Mouse (Mus musculus) liver, embryonic 14.5 days (tissue): ENCODE data around the gene Renbp. TPM values are rescaled to one million over a fixed set of nuclear protein-coding genes. Genes with fewer than 3 reads are reported as not detected.
A peak's percentile ranks its signal among the peaks of the same experiment; 100 is the strongest.

Experiments
- ATAC-seq: fragments of 200-750 bp; cut with Nextera tagmentation; 2 replicates; pipeline ENCODE4 v1.8.0; 2017; ENCODE audit warnings: moderate number of reproducible peaks, mild to moderate bottlenecking, moderate library complexity; ENCODE audit not compliant: insufficient read depth
- DNase-seq, 3 experiments: peaks; one replicate each; pipeline ENCODE4 v3.0.0-alpha.2; 2012 to 2013; ENCODE audit warnings: low read depth in 3 of 3, low spot score in 3 of 3
- H3K27ac ChIP-seq: fragments of 300-500 bp; sonication (generic); 2 replicates; pipeline ENCODE4 v1.5.1; 2014; ENCODE audit warnings: moderate library complexity, mild to moderate bottlenecking, control low read depth, inconsistent platforms
- H3K27me3 ChIP-seq: fragments of 300-500 bp; sonication (generic); 2 replicates; pipeline ENCODE4 v1.6.1; 2014; ENCODE audit warnings: mild to moderate bottlenecking, low read length, moderate library complexity; ENCODE audit not compliant: control insufficient read depth, insufficient read depth
- H3K36me3 ChIP-seq: fragments of 300-500 bp; sonication (generic); replicated peaks from 2 replicates; pipeline ENCODE4 v1.6.1; 2014; ENCODE audit warnings: low read depth; ENCODE audit not compliant: control insufficient read depth, insufficient read depth
- H3K4me1 ChIP-seq, 2 experiments: fragments of 200-500 bp in 1 of 2; fragments of 300-500 bp in 1 of 2; sonication (generic) in 1 of 2; replicated peaks; 2 replicates each; pipeline ENCODE4 v1.6.1; 2012 to 2014; ENCODE audit warnings: antibody characterized with exemption in 1 of 2, inconsistent platforms in 1 of 2, low read length in 1 of 2; ENCODE audit not compliant: control insufficient read depth in 2 of 2, insufficient read depth in 2 of 2
- H3K4me2 ChIP-seq: fragments of 300-500 bp; sonication (generic); 2 replicates; pipeline ENCODE4 v1.6.1; 2014; ENCODE audit warnings: low read depth, mild to moderate bottlenecking, control low read depth, moderate library complexity
- H3K4me3 ChIP-seq, 2 experiments: fragments of 200-500 bp in 1 of 2; fragments of 300-500 bp in 1 of 2; sonication (generic) in 1 of 2; 2 replicates each; pipeline ENCODE4 v1.5.1; 2012 to 2014; ENCODE audit warnings: low read depth in 2 of 2, low read length in 2 of 2, mild to moderate bottlenecking in 2 of 2, control low read depth in 1 of 2, inconsistent platforms in 1 of 2, moderate library complexity in 1 of 2; ENCODE audit not compliant: insufficient read depth in 1 of 2
- H3K9ac ChIP-seq: fragments of 300-500 bp; sonication (generic); replicated peaks from 2 replicates; pipeline ENCODE4 v1.6.1; 2014; ENCODE audit warnings: mild to moderate bottlenecking, control low read depth, moderate library complexity
- H3K9me3 ChIP-seq: fragments of 300-500 bp; sonication (generic); 2 replicates; pipeline ENCODE4 v1.6.1; 2016; ENCODE audit warnings: low read length, mixed read lengths; ENCODE audit not compliant: control insufficient read depth
- CTCF ChIP-seq: IDR thresholded peaks from 2 replicates; pipeline ENCODE4 v1.5.1; 2016; ENCODE audit warnings: antibody characterized with exemption, low read depth, control low read depth
- EP300 ChIP-seq: IDR thresholded peaks from 2 replicates; pipeline ENCODE4 v1.6.1; 2016; ENCODE audit warnings: antibody characterized with exemption, low read depth
- WGBS: fragments of 180-500 bp; shearing (Covaris S2); extraction: QIAGEN DNeasy Blood & Tissue Kit; methylation state at CpG from one replicate; pipeline ENCODE4 v1.1.7; 2014; ENCODE audit not compliant: insufficient replicate concordance; 5-methylcytosine and 5-hydroxymethylcytosine counted together
- polyA plus RNA-seq, 2 experiments: library from polyadenylated mRNA; depleted of rRNA in 1 of 2; stranded (reverse) in 1 of 2; unstranded in 1 of 2; fragments of >200 nt; fragmentation: Nextera tagmentation in 1 of 2; extraction: Ambion mirVana in 1 of 2; gene quantifications; 2 replicates each; pipeline versions ENCODE4 v1.2.1 to v1.2.3; 2012 to 2014

Renbp gene
- polyA plus RNA-seq, 2 experiments: 10.4 to 13.7 TPM

- Histone ChIP-seq H3K27me3 (no peaks in the 10 kb centered on the region), H3K4me1 (peaks cover 2 to 25% of the 10 kb centered on the region in 2 experiments; a peak in 3 of 4 replicates), H3K36me3 (no peaks in the 10 kb centered on the region; the same call in 1 of the 2 replicates), H3K27ac (peak overlapping the region; percentile 72), H3K4me2 (peak overlapping the region; percentile 76), H3K9me3 (no peaks in the 10 kb centered on the region), H3K4me3 (peak overlapping the region; percentile 48 to 51), H3K9ac (peak overlapping the region; percentile 31)
- peak; percentile 95 for ATAC-seq
- TF ChIP-seq CTCF (peak; percentile 79), EP300 (no peak)
- DNase-seq: peak; percentile 92 to 93 (median 93)
- WGBS: 22% methylated on average over 31 of the region's 31 CpGs
Observed at GRCm38 (mm10) chrX:73914827-73915703, 15.6 kb downstream of the Renbp start.

- ATAC-seq (no peak), DNase-seq (no peak)
- Histone ChIP-seq H3K36me3 (no peaks in the 10 kb centered on the region), H3K4me3 (no peak overlapping the region; a peak in 1 of 4 replicates), H3K27ac (no peak overlapping the region), H3K27me3 (no peaks in the 10 kb centered on the region), H3K9me3 (no peaks in the 10 kb centered on the region), H3K4me1 (peaks cover 2 to 32% of the 10 kb centered on the region in 2 experiments; a peak in 3 of 4 replicates), H3K9ac (no peak overlapping the region; the same call in 1 of the 2 replicates), H3K4me2 (peak overlapping the region; percentile 69)
- 28% methylated on average over 2 of the region's 2 CpGs for WGBS
- TF ChIP-seq CTCF (no peak), EP300 (no peak)
Observed at GRCm38 (mm10) chrX:73911588-73911987, 19.1 kb downstream of the Renbp start.

- TF ChIP-seq EP300 (no peak), CTCF (no peak)
- Histone ChIP-seq H3K27ac (no peak overlapping the region; the same call in 1 of the 2 replicates), H3K4me3 (peak overlapping the region; percentile 45 to 49), H3K36me3 (no peaks in the 10 kb centered on the region), H3K9ac (peak overlapping the region; percentile 47), H3K27me3 (no peaks in the 10 kb centered on the region), H3K4me2 (peak overlapping the region; percentile 69), H3K4me1 (peaks cover 2 to 32% of the 10 kb centered on the region in 2 experiments; a peak in 3 of 4 replicates), H3K9me3 (no peaks in the 10 kb centered on the region)
- peak; percentile 38; the same call in 1 of the 2 replicates for ATAC-seq
- 5% methylated on average over 20 of the region's 26 CpGs for WGBS
- no peak for DNase-seq
Observed at GRCm38 (mm10) chrX:73911156-73911555, 19.5 kb downstream of the Renbp start.

GRCm38 (mm10) chrX:73910451-73910850, 20.2 kb downstream of the Renbp start:
- Histone ChIP-seq H3K9ac (no peak overlapping the region; the same call in 1 of the 2 replicates), H3K4me2 (peak overlapping the region; percentile 69)
- no peak for TF ChIP-seq EP300
- no peak for TF ChIP-seq CTCF

GRCm38 (mm10) chrX:73910049-73910448, 20.6 kb downstream of the Renbp start:
- Histone ChIP-seq H3K4me3 (peak overlapping the region in 1 of 2 experiments; percentile 45; a peak in 2 of 4 replicates), H3K36me3 (no peaks in the 10 kb centered on the region), H3K27me3 (no peaks in the 10 kb centered on the region), H3K4me2 (peak overlapping the region; percentile 69), H3K27ac (no peak overlapping the region), H3K4me1 (peaks cover 2 to 26% of the 10 kb centered on the region in 2 experiments; a peak in 3 of 4 replicates), H3K9ac (no peak overlapping the region), H3K9me3 (no peaks in the 10 kb centered on the region)
- DNase-seq: no peak
- WGBS: 20% methylated on average over 1 of the region's 1 CpGs
- no peak for ATAC-seq
- TF ChIP-seq CTCF (no peak), EP300 (no peak)

More at GRCm38 (mm10) chrX:73910451-73910850, 20.2 kb downstream of the Renbp start:
- ATAC-seq (no peak), DNase-seq (no peak)
- Histone ChIP-seq H3K36me3 (no peaks in the 10 kb centered on the region), H3K4me3 (peak overlapping the region; percentile 45 to 49), H3K9me3 (no peaks in the 10 kb centered on the region), H3K4me1 (peaks cover 2 to 28% of the 10 kb centered on the region in 2 experiments; a peak in 3 of 4 replicates), H3K27ac (peak overlapping the region; percentile 63; the same call in 1 of the 2 replicates), H3K27me3 (no peaks in the 10 kb centered on the region)
